Mouse (Mus musculus): ENCODE data around the gene Abcf2.

The Abcf2 gene

GRCm38 (mm10) chr5:24540387-24541143, 36.7 kb downstream of the Abcf2 start, which contains the start of gene Asb10:
Asb10 (minus strand) TSS chr5:24540978.
- in situ Hi-C loops (cut with MboI; ENCODE audit: low pct_unique_long_range_greater_than_20kb in 1 of 2, low sequenced_read_pairs in 2 of 2, unreplicated experiment in 1 of 2), result no loop called here

- in situ Hi-C loops (cut with MboI; ENCODE audit: low pct_unique_long_range_greater_than_20kb in 1 of 2, low sequenced_read_pairs in 2 of 2, unreplicated experiment in 1 of 2), result no loop called here
Measured at GRCm38 (mm10) chr5:24539571-24540296, 37.5 kb downstream of the Abcf2 start.

GRCm38 (mm10) chr5:24537618-24538017, 39.6 kb downstream of the Abcf2 start:
- in situ Hi-C loops (cut with MboI; ENCODE audit: low pct_unique_long_range_greater_than_20kb in 1 of 2, low sequenced_read_pairs in 2 of 2, unreplicated experiment in 1 of 2), result no loop called here

GRCm38 (mm10) chr5:24536511-24536910, 40.8 kb downstream of the Abcf2 start:
- in situ Hi-C loops (cut with MboI; ENCODE audit: low pct_unique_long_range_greater_than_20kb in 1 of 2, low sequenced_read_pairs in 2 of 2, unreplicated experiment in 1 of 2), result no loop called here

GRCm38 (mm10) chr5:24535731-24536130, 41.5 kb downstream of the Abcf2 start:
- in situ Hi-C loops (cut with MboI; ENCODE audit: low pct_unique_long_range_greater_than_20kb in 1 of 2, low sequenced_read_pairs in 2 of 2, unreplicated experiment in 1 of 2), result no loop called here

GRCm38 (mm10) chr5:24534292-24534691, 43.0 kb downstream of the Abcf2 start:
- in situ Hi-C loops (cut with MboI; ENCODE audit: low pct_unique_long_range_greater_than_20kb in 1 of 2, low sequenced_read_pairs in 2 of 2, unreplicated experiment in 1 of 2), result no loop called here

- in situ Hi-C loops (cut with MboI; ENCODE audit: low pct_unique_long_range_greater_than_20kb in 1 of 2, low sequenced_read_pairs in 2 of 2, unreplicated experiment in 1 of 2), result no loop called here
Measured at GRCm38 (mm10) chr5:24533391-24533790, 43.9 kb downstream of the Abcf2 start.

- in situ Hi-C loops (cut with MboI; ENCODE audit: low pct_unique_long_range_greater_than_20kb in 1 of 2, low sequenced_read_pairs in 2 of 2, unreplicated experiment in 1 of 2), result no loop called here
Measured at GRCm38 (mm10) chr5:24530042-24530689, 47.1 kb downstream of the Abcf2 start.

- in situ Hi-C loops (cut with MboI; ENCODE audit: low pct_unique_long_range_greater_than_20kb in 1 of 2, low sequenced_read_pairs in 2 of 2, unreplicated experiment in 1 of 2), result no loop called here
Measured at GRCm38 (mm10) chr5:24527780-24528179, 49.5 kb downstream of the Abcf2 start.

GRCm38 (mm10) chr5:24526889-24527230, 50.4 kb downstream of the Abcf2 start, which contains the start of gene Gbx1:
Gbx1 (minus strand) TSS chr5:24527202.
- in situ Hi-C loops (cut with MboI; ENCODE audit: low pct_unique_long_range_greater_than_20kb in 1 of 2, low sequenced_read_pairs in 2 of 2, unreplicated experiment in 1 of 2), result no loop called here

GRCm38 (mm10) chr5:24526190-24526888, 50.9 kb downstream of the Abcf2 start:
- in situ Hi-C loops (cut with MboI; ENCODE audit: low pct_unique_long_range_greater_than_20kb in 1 of 2, low sequenced_read_pairs in 2 of 2, unreplicated experiment in 1 of 2), result no loop called here

GRCm38 (mm10) chr5:24525360-24526189, 51.7 kb downstream of the Abcf2 start:
- in situ Hi-C loops (cut with MboI; ENCODE audit: low pct_unique_long_range_greater_than_20kb in 1 of 2, low sequenced_read_pairs in 2 of 2, unreplicated experiment in 1 of 2), result no loop called here

- in situ Hi-C loops (cut with MboI; ENCODE audit: low pct_unique_long_range_greater_than_20kb in 1 of 2, low sequenced_read_pairs in 2 of 2, unreplicated experiment in 1 of 2), result no loop called here
Measured at GRCm38 (mm10) chr5:24524522-24524921, 52.7 kb downstream of the Abcf2 start.

GRCm38 (mm10) chr5:24523806-24524205, 53.5 kb downstream of the Abcf2 start:
- in situ Hi-C loops (cut with MboI; ENCODE audit: low pct_unique_long_range_greater_than_20kb in 1 of 2, low sequenced_read_pairs in 2 of 2, unreplicated experiment in 1 of 2), result no loop called here

- in situ Hi-C loops (cut with MboI; ENCODE audit: low pct_unique_long_range_greater_than_20kb in 1 of 2, low sequenced_read_pairs in 2 of 2, unreplicated experiment in 1 of 2), result no loop called here
Measured at GRCm38 (mm10) chr5:24521366-24521765, 55.9 kb downstream of the Abcf2 start.
